Comparison of ENCODE assay signal across 9 mouse cellular contexts in genomic region chr10:17131763-17132162, GRCm38 (mm10).
DNase-seq lines count a peak whose midpoint lies in the region; ATAC-seq and TF ChIP-seq lines count a peak whose summit lies in the region.
"Had no signal": no experiment of that assay in that cellular context is flagged by ENCODE, and none has a peak within 500 bp of the region (broad histone marks: within the 10 kb centered on the region; RNA-seq: fewer than 3 reads in every experiment).

No protein-coding gene starts in this region.

- TF ChIP-seq EP300 in stomach, postnatal 0 days (optimal IDR thresholded peaks at IDR 0.05) = no peak

- H3K4me2 ChIP-seq in intestine, embryonic 14.5 days (ENCODE audit: low read length) = no peak overlapping the region
- H3K4me2 ChIP-seq in intestine, embryonic 15.5 days (replicated peaks) = no peak overlapping the region
- H3K4me2 ChIP-seq in stomach, postnatal 0 days (replicated peaks; ENCODE audit: low read depth) = no peak overlapping the region

- no peaks in the 10 kb centered on the region for H3K27me3 ChIP-seq in intestine, embryonic 14.5 days (replicated peaks; ENCODE audit: control insufficient read depth, insufficient read depth, low read length)
- H3K27me3 ChIP-seq in intestine, embryonic 15.5 days (replicated peaks) = no peaks in the 10 kb centered on the region
- H3K27me3 ChIP-seq in stomach, postnatal 0 days (ENCODE audit: control insufficient read depth, insufficient read depth, low read length) = no peaks in the 10 kb centered on the region

- no peaks in the 10 kb centered on the region for H3K9me3 ChIP-seq in intestine, embryonic 14.5 days (ENCODE audit: control insufficient read depth, low read length)
- no peaks in the 10 kb centered on the region for H3K9me3 ChIP-seq in intestine, embryonic 15.5 days
- H3K9me3 ChIP-seq in stomach, postnatal 0 days (ENCODE audit: control insufficient read depth, low read length) = no peaks in the 10 kb centered on the region

- H3K4me3 ChIP-seq in intestine, embryonic 14.5 days (ENCODE audit: low read depth, low read length) = no peak overlapping the region
- no peak overlapping the region for H3K4me3 ChIP-seq in intestine, embryonic 15.5 days (replicated peaks)
- no peak overlapping the region for H3K4me3 ChIP-seq in stomach, postnatal 0 days (ENCODE audit: low read depth, low read length)

- no peak for TF ChIP-seq CTCF in brain, embryonic 14.5 days (IDR thresholded peaks at IDR 0.05; ENCODE audit: borderline replicate concordance, extremely low read depth, insufficient read depth, insufficient read length)
- TF ChIP-seq CTCF in stomach, postnatal 0 days (IDR thresholded peaks at IDR 0.05; ENCODE audit: low read depth) = no peak

- DNase-seq in intestine, embryonic 14.5 days (ENCODE audit: low spot score) = peak; percentile 51
- peak; percentile 71 for DNase-seq in brain, embryonic 14.5 days (ENCODE audit: low read depth)
- DNase-seq in cerebellum, postnatal 10 days = peak; percentile 14 to 22
- DNase-seq in layer of hippocampus, adult 9-11 months = peak; percentile 14
- no peak for DNase-seq in stomach, postnatal 0 days (ENCODE audit: low spot score)

- no peak for TF ChIP-seq POLR2A in brain, embryonic 14.5 days (IDR thresholded peaks at IDR 0.05; ENCODE audit: borderline replicate concordance, extremely low read depth, insufficient read depth, insufficient read length, poor library complexity, severe bottlenecking)

- no peak for ATAC-seq in intestine, embryonic 14.5 days (replicated peaks; ENCODE audit: low FRiP score, low TSS enrichment, low read depth)
- ATAC-seq in intestine, embryonic 15.5 days = no peak
- no peak for ATAC-seq in megakaryocyte progenitor cell, adult 5-6 weeks (replicated peaks; ENCODE audit: poor library complexity)
- no peak for ATAC-seq in stomach, postnatal 0 days (ENCODE audit: low FRiP score, low TSS enrichment)
- ATAC-seq: inflammation-experienced regulatory T-cells, adult 6 months had no signal

- H3K36me3 ChIP-seq in intestine, embryonic 14.5 days (ENCODE audit: control insufficient read depth, insufficient read depth, low read length) = no peaks in the 10 kb centered on the region
- H3K36me3 ChIP-seq in intestine, embryonic 15.5 days = no peaks in the 10 kb centered on the region
- H3K36me3 ChIP-seq in stomach, postnatal 0 days (ENCODE audit: control insufficient read depth, insufficient read depth, low read length) = no peaks in the 10 kb centered on the region

- no peak overlapping the region for H3K9ac ChIP-seq in intestine, embryonic 14.5 days (ENCODE audit: low read length)
- H3K9ac ChIP-seq in intestine, embryonic 15.5 days = no peak overlapping the region
- H3K9ac ChIP-seq in stomach, postnatal 0 days (ENCODE audit: low read length) = no peak overlapping the region
- H3K9ac ChIP-seq: liver, embryonic 14.5 days had no signal

- H3K27ac ChIP-seq in intestine, embryonic 14.5 days (ENCODE audit: low read depth) = no peak overlapping the region
- no peak overlapping the region for H3K27ac ChIP-seq in intestine, embryonic 15.5 days
- no peak overlapping the region for H3K27ac ChIP-seq in stomach, postnatal 0 days (replicated peaks)
- H3K27ac ChIP-seq: liver, embryonic 14.5 days had no signal

- H3K4me1 ChIP-seq in intestine, embryonic 14.5 days (replicated peaks; ENCODE audit: control insufficient read depth, insufficient read depth, low read length) = no peaks in the 10 kb centered on the region
- H3K4me1 ChIP-seq in intestine, embryonic 15.5 days (replicated peaks) = no peaks in the 10 kb centered on the region
- H3K4me1 ChIP-seq in stomach, postnatal 0 days (replicated peaks; ENCODE audit: control insufficient read depth, insufficient read depth) = no peaks in the 10 kb centered on the region

- WGBS in intestine, embryonic 14.5 days = 26% methylated on average over 4 of the region's 4 CpGs
- WGBS in intestine, embryonic 15.5 days = 36% methylated on average over 4 of the region's 4 CpGs
- WGBS in stomach, postnatal 0 days = 13% methylated on average over 4 of the region's 4 CpGs
